Mouse (Mus musculus) small intestine, adult 2 months (tissue): Measurements from ENCODE around the gene Gm17555. TPM values are rescaled to one million over a fixed set of nuclear protein-coding genes. Genes with fewer than 3 reads are reported as not detected.

Experiments
- H3K27ac ChIP-seq: fragments of 200-500 bp; 2 replicates; pipeline ENCODE4 v1.5.1; 2012; ENCODE audit warnings: low read depth, low read length, control low read depth, inconsistent platforms; ENCODE audit not compliant: insufficient read depth
- H3K27me3 ChIP-seq: fragments of 200-500 bp; 2 replicates; pipeline ENCODE4 v1.6.1; 2012; ENCODE audit warnings: mild to moderate bottlenecking, moderate library complexity, low read length, inconsistent platforms; ENCODE audit not compliant: control insufficient read depth, insufficient read depth
- H3K36me3 ChIP-seq: fragments of 200-500 bp; 2 replicates; pipeline ENCODE4 v1.6.1; 2012; ENCODE audit warnings: mild to moderate bottlenecking, low read length, control low read depth, inconsistent platforms; ENCODE audit not compliant: control insufficient read depth, insufficient read depth
- H3K4me1 ChIP-seq: fragments of 200-500 bp; 2 replicates; pipeline ENCODE4 v1.6.1; 2012; ENCODE audit warnings: low read length, inconsistent platforms, mixed read lengths; ENCODE audit not compliant: control insufficient read depth, insufficient read depth, insufficient read length
- H3K4me3 ChIP-seq: fragments of 200-500 bp; 2 replicates; pipeline ENCODE4 v1.5.1; 2012; ENCODE audit warnings: low read depth, mild to moderate bottlenecking, control low read depth, inconsistent platforms, low read length, moderate library complexity
- CTCF ChIP-seq: fragments of 200-500 bp; IDR thresholded peaks from 2 replicates; pipeline ENCODE4 v1.5.1; 2012; ENCODE audit warnings: low read depth, mild to moderate bottlenecking, control low read depth, inconsistent platforms, low read length, moderate library complexity, mixed read lengths; ENCODE audit not compliant: insufficient replicate concordance, insufficient read length; ENCODE audit errors: extremely low read depth
- POLR2A ChIP-seq: fragments of 200-500 bp; IDR thresholded peaks from 2 replicates; pipeline ENCODE4 v1.6.1; 2012; ENCODE audit warnings: low read depth, mild to moderate bottlenecking, control low read depth, inconsistent platforms, low read length, moderate library complexity
- WGBS: fragments of 180-500 bp; shearing (Covaris S2); methylation state at CpG from one replicate; pipeline ENCODE4 v1.1.7; 2018; 5-methylcytosine and 5-hydroxymethylcytosine counted together
- polyA plus RNA-seq: library from polyadenylated mRNA; depleted of rRNA; stranded (reverse); fragments of >200 nt; gene quantifications from 2 replicates; pipeline ENCODE4 v1.2.3, GENCODE M21; 2012

Gene Gm17555
- polyA plus RNA-seq, 1 experiment = not detected

GRCm38 (mm10) chr2:126195631-126196356, 19.1 kb upstream of the Gm17555 start:
- no peak for TF ChIP-seq CTCF
- no peak for TF ChIP-seq POLR2A
- Histone ChIP-seq H3K4me3 (no peak overlapping the region), H3K36me3 (no peaks in the 10 kb centered on the region), H3K27ac (no peak overlapping the region), H3K4me1 (no peaks in the 10 kb centered on the region), H3K27me3 (no peaks in the 10 kb centered on the region)
- WGBS = 70% methylated on average over 12 of the region's 12 CpGs

GRCm38 (mm10) chr2:126198971-126199370, 15.9 kb upstream of the Gm17555 start:
- Histone ChIP-seq H3K27ac (no peak overlapping the region), H3K36me3 (no peaks in the 10 kb centered on the region), H3K27me3 (no peaks in the 10 kb centered on the region), H3K4me3 (no peak overlapping the region), H3K4me1 (no peaks in the 10 kb centered on the region)
- no peak for TF ChIP-seq CTCF
- TF ChIP-seq POLR2A = no peak
- WGBS = 70% methylated on average over 3 of the region's 3 CpGs

- Histone ChIP-seq H3K4me1 (no peaks in the 10 kb centered on the region), H3K36me3 (no peaks in the 10 kb centered on the region), H3K27me3 (no peaks in the 10 kb centered on the region), H3K4me3 (no peak overlapping the region), H3K27ac (no peak overlapping the region)
- no peak for TF ChIP-seq POLR2A
- TF ChIP-seq CTCF = no peak
- WGBS = 77% methylated on average over 6 of the region's 6 CpGs
Observed at GRCm38 (mm10) chr2:126211011-126211680, 3.8 kb upstream of the Gm17555 start.

- H3K4me1 ChIP-seq = no peaks in the 10 kb centered on the region
- 68% methylated on average over 4 of the region's 4 CpGs for WGBS
Observed at GRCm38 (mm10) chr2:126227581-126227980, 12.7 kb downstream of the Gm17555 start.

GRCm38 (mm10) chr2:126231731-126232130, 16.8 kb downstream of the Gm17555 start:
- Histone ChIP-seq H3K4me3 (no peak overlapping the region), H3K36me3 (no peaks in the 10 kb centered on the region), H3K4me1 (no peaks in the 10 kb centered on the region), H3K27ac (no peak overlapping the region), H3K27me3 (no peaks in the 10 kb centered on the region)
- 76% methylated on average over 1 of the region's 1 CpGs for WGBS
- TF ChIP-seq POLR2A (no peak), CTCF (no peak)

More at GRCm38 (mm10) chr2:126227581-126227980, 12.7 kb downstream of the Gm17555 start:
- TF ChIP-seq CTCF (no peak), POLR2A (no peak)
- Histone ChIP-seq H3K36me3 (no peaks in the 10 kb centered on the region), H3K27ac (no peak overlapping the region), H3K4me3 (no peak overlapping the region), H3K27me3 (no peaks in the 10 kb centered on the region)

- Histone ChIP-seq H3K4me1 (no peaks in the 10 kb centered on the region), H3K4me3 (no peak overlapping the region), H3K36me3 (no peaks in the 10 kb centered on the region), H3K27ac (no peak overlapping the region), H3K27me3 (no peaks in the 10 kb centered on the region)
- WGBS = 73% methylated on average over 4 of the region's 4 CpGs
- TF ChIP-seq POLR2A = no peak
Observed at GRCm38 (mm10) chr2:126236905-126237304, 22.0 kb downstream of the Gm17555 start.

- 28% methylated on average over 2 of the region's 2 CpGs for WGBS
- Histone ChIP-seq H3K4me3 (no peak overlapping the region), H3K27ac (no peak overlapping the region), H3K36me3 (no peaks in the 10 kb centered on the region), H3K27me3 (no peaks in the 10 kb centered on the region), H3K4me1 (no peaks in the 10 kb centered on the region)
- TF ChIP-seq CTCF (no peak), POLR2A (no peak)
Observed at GRCm38 (mm10) chr2:126245446-126245845, 30.5 kb downstream of the Gm17555 start.
